Mouse (Mus musculus): ENCODE measurements around the gene Ccdc181. TPM values are rescaled to one million over a fixed set of nuclear protein-coding genes. Genes with fewer than 3 reads are reported as not detected.

Gene Ccdc181
- polyA plus RNA-seq, 1 experiment, result 1.4 TPM

DNA sequence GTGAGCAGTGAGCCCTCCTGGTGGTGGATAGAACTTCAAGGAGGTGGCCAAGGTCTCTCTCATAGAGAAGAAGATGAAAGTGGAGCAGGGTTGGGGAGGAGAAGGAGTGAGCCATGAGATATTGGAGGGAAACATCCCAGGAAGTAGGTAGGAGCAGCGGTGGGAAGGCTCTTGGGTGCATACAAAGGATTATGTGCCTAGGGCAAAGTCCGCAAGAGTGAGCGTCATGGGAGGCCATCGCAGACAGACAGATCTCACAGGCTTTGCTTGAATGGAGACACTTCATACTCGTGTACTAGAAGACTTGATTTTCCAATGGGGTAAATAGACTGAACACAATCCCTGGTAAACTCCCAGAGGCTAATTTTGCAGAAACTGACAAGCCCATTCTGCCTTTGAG lies 43.1 kb downstream of the Ccdc181 start:
- no peak for TF ChIP-seq GATA1 (IDR thresholded peaks at IDR 0.05; ENCODE audit: low read length)

DNA sequence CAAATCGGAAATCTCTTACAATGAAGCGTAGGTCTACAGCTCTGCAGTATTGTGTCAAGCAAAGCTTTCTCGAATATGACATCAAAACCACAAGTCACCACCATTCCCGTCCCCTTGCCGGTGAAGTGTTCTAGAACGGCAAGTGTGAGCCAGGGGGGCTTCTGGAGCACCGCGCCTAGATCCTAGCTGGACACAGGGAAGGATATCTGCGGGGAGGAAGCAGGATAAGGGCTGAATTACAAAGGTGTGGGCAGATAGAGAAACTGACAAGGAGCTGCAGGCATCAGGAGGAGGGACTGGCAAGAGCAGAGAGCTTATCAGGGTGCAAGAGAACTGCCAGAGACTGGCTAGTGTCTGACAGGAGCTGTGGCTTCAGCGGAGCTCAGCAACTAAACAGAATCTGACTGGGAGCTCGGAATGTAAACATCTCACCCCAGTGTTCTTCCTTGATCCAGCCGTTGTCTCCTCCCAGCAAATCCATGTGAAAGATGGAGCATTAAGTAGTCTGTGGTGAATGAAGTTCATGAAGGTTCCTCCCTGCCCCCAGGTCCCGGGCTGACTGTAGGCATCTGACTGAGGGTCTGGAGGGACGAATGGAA lies 44.3 kb downstream of the Ccdc181 start:
- TF ChIP-seq GATA1 (IDR thresholded peaks at IDR 0.05; ENCODE audit: low read length), result no peak

DNA sequence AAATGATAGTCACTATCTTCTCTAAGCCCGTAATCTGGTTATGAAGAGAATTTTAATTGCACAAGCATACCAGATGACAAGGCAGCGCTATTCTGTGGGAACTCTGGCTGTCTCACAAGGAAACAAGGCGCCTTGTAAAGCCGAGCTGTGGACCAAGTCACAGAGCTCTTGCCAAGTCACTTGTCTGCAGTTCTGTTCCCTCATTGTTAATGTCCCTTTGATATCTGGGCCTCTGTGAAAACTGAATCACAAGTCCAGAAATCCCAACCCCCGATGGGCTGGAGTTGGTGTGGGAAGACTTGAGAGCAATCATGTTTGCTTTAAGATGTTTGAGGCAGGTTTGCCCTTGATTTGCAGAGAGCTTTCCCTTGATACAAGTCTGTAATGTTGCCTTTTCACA lies 45.3 kb downstream of the Ccdc181 start:
- no peak for TF ChIP-seq GATA1 (IDR thresholded peaks at IDR 0.05; ENCODE audit: low read length)

DNA sequence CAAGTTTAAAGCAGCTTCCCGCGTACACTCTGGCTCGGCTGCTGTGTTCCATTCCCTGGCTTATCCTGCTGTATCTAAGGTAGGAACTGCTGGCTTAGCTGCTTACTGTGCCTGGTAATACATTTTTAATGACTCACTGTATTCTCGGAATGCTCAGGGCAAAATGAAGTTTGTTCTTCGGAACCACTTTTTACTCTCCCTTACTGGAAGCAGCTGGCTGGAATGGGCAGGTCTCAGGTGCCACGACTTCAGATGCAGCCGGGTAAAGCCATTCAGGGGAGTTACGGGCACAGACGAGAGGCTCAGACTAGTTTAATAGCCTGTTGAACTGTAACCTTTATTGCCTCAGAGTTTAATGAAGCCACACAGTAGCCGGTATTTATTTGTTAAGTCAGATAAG lies 46.0 kb downstream of the Ccdc181 start:
- no peak for TF ChIP-seq GATA1 (IDR thresholded peaks at IDR 0.05; ENCODE audit: low read length)

DNA sequence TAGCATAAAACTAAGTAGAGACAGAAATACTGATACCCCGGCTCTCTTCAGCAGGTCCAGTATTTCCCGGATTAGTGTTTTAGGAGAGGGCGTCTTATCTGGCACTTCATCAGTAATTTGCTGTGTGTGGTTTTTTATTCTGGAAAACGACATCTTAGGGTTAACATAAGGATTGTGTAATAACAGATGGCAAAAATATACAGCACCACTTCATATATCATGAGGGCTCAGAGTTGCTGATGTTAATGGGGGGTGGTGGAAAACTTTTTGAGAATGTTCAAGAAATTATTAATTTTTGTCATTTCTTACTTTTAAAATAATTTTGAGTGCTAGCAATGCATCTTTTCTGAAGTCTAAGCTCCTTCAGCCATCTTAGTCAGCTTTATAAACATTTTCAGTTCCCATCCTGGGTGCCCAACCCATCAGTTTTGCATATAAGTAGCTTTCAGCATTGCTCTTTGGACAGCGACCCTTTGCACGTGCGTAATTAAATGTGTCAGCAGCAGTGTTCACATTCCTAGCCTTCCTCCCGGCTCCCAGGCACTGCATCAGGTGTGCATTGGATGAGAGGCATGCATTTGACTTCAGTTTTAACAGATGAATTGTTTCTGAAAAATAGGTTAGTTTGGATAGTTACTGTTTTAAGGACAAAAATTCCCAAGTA lies 47.7 kb downstream of the Ccdc181 start:
- no peak for TF ChIP-seq GATA1 (IDR thresholded peaks at IDR 0.05; ENCODE audit: low read length)

DNA sequence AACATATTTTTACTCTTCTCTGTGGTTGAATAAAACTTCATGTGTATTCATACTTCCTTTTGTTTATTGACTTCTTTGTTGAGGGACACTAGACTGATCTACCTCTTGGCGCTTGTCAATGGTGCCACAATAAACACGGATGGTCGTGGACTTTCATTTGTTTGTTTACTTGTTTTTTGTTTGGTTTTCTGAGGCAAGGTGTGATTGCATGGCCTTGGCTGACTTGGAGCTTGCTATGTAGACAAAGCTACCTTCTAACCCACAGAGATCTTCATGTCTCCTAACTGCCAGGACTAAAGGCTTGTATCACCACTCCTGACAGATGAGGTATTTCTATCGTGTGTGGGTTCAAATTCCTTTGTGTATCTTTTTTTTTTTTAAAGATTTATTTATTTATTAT lies 48.8 kb downstream of the Ccdc181 start:
- no peak for TF ChIP-seq GATA1 (IDR thresholded peaks at IDR 0.05; ENCODE audit: low read length)

DNA sequence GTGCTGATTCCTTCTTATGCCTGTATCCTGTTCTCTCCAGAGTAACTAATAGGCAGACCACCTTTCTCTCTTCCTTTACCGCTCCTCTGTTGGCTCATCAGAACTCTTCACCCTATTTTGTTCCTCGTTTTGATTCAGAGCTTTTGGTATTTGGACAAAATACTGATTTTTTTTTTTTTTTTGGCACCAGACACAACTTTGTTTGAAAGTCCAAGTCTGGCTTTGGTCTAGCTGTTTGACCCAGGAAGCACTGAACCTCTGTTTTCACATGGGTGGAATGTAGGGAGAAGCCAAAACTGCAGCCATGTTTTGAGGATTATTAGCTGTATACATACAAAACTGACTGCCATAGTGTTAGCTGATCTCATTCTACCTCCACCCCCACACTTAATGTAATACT lies 49.5 kb downstream of the Ccdc181 start:
- TF ChIP-seq GATA1 (IDR thresholded peaks at IDR 0.05; ENCODE audit: low read length), result no peak

DNA sequence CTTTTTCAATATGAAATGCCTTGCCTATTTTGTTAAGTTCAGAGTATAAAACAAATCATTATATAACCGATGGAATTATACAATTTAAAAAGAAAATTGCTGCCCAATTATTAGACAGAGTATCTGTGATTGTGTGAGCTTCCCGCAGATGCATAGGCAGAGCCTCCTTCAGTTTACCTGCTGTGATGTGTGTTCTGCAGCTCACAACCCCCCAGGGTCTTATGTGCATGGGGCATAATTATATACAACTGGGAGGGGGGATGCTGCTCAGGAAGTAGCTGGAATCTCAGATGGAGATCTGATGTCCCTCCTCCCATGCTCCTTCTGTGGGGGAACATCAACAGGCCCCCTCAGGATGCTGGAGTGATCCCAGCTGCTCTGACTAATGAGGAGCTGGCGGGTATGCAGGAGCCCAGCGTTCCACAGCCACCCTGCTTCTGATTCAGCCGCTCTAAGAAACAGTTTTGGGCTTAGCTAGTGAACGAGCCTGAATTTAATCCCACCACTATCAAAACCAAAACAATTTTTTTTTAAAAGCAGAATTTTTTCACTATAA lies 51.3 kb downstream of the Ccdc181 start:
- no peak for TF ChIP-seq GATA1 (IDR thresholded peaks at IDR 0.05; ENCODE audit: low read length)

DNA sequence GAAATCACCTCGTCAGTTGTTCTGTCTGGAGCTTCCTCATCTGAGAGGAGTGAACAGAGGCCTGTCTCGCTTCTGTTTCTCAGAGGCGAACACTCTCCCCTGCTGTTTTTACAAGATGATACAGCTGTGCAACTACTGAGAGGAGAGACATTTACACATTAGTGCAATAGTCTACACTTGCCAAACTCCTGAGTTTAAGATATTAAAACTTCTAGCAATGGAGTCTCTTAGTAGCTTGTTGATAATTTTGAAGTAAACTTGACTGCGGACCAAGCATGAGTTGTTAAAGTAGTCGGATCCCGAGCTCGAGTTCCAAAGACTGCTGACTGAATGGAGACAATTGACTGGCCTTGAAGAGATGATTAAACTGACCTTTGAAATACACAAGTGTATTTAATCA lies 52.4 kb downstream of the Ccdc181 start:
- TF ChIP-seq GATA1 (IDR thresholded peaks at IDR 0.05; ENCODE audit: low read length), result no peak

DNA sequence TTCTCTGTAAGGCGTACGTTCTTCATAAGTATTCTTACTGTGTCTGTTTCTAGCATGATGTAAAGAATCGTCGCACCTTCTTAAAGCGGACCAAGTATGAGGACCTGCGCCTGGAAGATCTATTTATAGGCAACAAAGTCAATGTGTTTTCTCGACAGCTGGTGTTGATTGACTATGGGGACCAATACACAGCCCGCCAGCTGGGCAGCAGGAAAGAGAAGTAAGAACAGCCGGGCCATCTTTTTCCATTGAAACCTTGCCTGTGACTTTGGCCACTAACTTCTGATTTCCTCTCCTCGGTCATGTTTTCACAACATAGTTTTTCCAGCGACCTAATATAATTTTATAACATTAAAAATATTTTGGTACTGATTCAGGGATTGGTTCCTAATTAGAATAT lies 57.2 kb downstream of the Ccdc181 start:
- TF ChIP-seq GATA1 (IDR thresholded peaks at IDR 0.05; ENCODE audit: low read length), result no peak

DNA sequence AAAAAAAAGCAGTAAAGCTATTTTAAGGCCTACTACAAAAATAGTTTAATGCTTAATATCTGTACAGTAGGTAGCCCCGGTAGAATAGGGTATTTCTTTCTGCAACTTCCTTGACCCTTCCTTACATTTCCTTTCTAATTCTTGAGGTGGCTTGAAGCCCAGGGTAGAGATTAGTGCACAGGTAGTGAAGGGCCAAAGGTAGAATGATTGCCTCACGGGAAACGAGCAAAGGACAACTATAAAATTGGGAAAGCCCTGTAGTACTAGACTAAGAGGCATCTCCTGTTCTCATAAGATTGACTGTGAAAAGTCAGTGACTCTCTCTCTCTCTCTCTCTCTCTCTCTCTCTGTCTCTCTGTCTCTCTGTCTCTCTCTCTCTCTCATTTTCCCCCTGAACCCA lies 60.0 kb downstream of the Ccdc181 start:
- TF ChIP-seq GATA1 (IDR thresholded peaks at IDR 0.05; ENCODE audit: low read length), result no peak

DNA sequence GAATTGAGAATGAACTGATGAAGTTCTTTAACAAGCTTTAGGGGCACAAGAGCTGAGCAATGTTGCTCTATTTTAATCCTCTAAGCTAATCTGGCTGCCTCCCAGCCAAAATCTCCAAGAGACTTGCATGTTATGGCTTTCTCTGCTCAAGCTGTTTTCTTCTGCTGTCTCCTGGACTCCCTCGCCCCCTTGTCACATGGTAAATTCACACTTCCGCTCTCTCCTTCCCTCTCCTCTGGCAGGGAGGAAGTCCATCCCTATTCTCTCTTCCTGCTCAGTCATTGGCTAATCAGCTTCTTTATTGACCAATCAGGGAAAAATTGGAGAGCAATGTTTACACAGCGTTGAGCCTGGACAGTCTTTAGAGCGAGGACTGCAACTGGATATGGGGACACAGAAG lies 60.5 kb downstream of the Ccdc181 start:
- TF ChIP-seq GATA1 (IDR thresholded peaks at IDR 0.05; ENCODE audit: low read length), result no peak

Other genes with a start within 250 kb of the Ccdc181 start
- not detected in 2 replicates for gene Sele, start 227.4 kb upstream of the Ccdc181 start, polyA plus RNA-seq (2012)
- gene Sell, start 213.6 kb upstream of the Ccdc181 start, polyA plus RNA-seq (2012), result not detected in 2 replicates
- not detected in 2 replicates for gene Selp, start 160.3 kb upstream of the Ccdc181 start, polyA plus RNA-seq (2012)
- gene F5, start 123.7 kb upstream of the Ccdc181 start, polyA plus RNA-seq (2012), result not detected in 2 replicates
- 28.7 and 29.7 TPM in 2 replicates for gene Slc19a2, start 26.5 kb upstream of the Ccdc181 start, polyA plus RNA-seq (2012)
- 1.2 and 1.3 TPM in 2 replicates for gene Nme7, start 28.5 kb downstream of the Ccdc181 start, polyA plus RNA-seq (2012)
- gene Blzf1, start 31.9 kb downstream of the Ccdc181 start, polyA plus RNA-seq (2012), result 1.6 TPM in 2 replicates
- not detected in 2 replicates for gene Atp1b1, start 182.8 kb downstream of the Ccdc181 start, polyA plus RNA-seq (2012)

Data from G1E-ER4 (cell line).